Mouse (Mus musculus) midbrain, embryonic 10.5 days (tissue): ENCODE measurements at regions not wholly inside any gene's neighbourhood (a gene's known extent, or its start where the extent isn't known, plus 50 kb on each side); places are given as distances from the start of the nearest gene placed in this dataset.
"Not testable (repeated sequence)": the region's sequence is repeated elsewhere in the genome, so short reads cannot be mapped to it uniquely, and the experiment has no call there.

Experiments
- DNase-seq: peaks from one replicate; pipeline ENCODE4 v3.0.0-alpha.2; 2017; ENCODE audit warnings: low spot score
- H3K27ac ChIP-seq: fragments of 300-500 bp; sonication (generic); replicated peaks from 2 replicates; pipeline ENCODE4 v1.5.1; 2016; ENCODE audit warnings: mild to moderate bottlenecking
- H3K27me3 ChIP-seq: fragments of 300-500 bp; sonication (generic); 2 replicates; pipeline ENCODE4 v1.6.1; 2016; ENCODE audit warnings: low read depth, mild to moderate bottlenecking; ENCODE audit not compliant: poor library complexity, severe bottlenecking
- H3K36me3 ChIP-seq: fragments of 300-500 bp; sonication (generic); 2 replicates; pipeline ENCODE4 v1.6.1; 2016; ENCODE audit warnings: mild to moderate bottlenecking, moderate library complexity
- H3K4me1 ChIP-seq: fragments of 300-500 bp; sonication (generic); 2 replicates; pipeline ENCODE4 v1.6.1; 2016
- H3K4me3 ChIP-seq: fragments of 300-500 bp; sonication (generic); 2 replicates; pipeline ENCODE4 v1.5.1; 2016; ENCODE audit warnings: mild to moderate bottlenecking, moderate library complexity
- H3K9me3 ChIP-seq: fragments of 300-500 bp; sonication (generic); replicated peaks from 2 replicates; pipeline ENCODE4 v1.6.1; 2016; ENCODE audit warnings: mild to moderate bottlenecking
- WGBS: fragments of 180-500 bp; shearing (Covaris S2); methylation state at CpG from one replicate; pipeline ENCODE4 v1.1.7; 2016; 5-methylcytosine and 5-hydroxymethylcytosine counted together

- DNase-seq, result no peak
- Histone ChIP-seq H3K4me1 (no peaks in the 10 kb centered on the region), H3K4me3 (no peak overlapping the region), H3K27ac (no peak overlapping the region), H3K9me3 (no peaks in the 10 kb centered on the region), H3K27me3 (peaks cover 89% of the 10 kb centered on the region), H3K36me3 (no peaks in the 10 kb centered on the region)
- WGBS, result 68% methylated on average over 9 of the region's 9 CpGs
These were observed 200.4 kb upstream of the Nhs start for GRCm38 (mm10) chrX:162359767-162360545.

GRCm38 (mm10) chrX:162348341-162348740 lies 188.8 kb upstream of the Nhs start:
- no peaks in the 10 kb centered on the region for H3K36me3 ChIP-seq
- WGBS, result 62% methylated on average over 4 of the region's 4 CpGs
- no peak overlapping the region for H3K4me3 ChIP-seq
- H3K9me3 ChIP-seq, result no peaks in the 10 kb centered on the region
- no peak for DNase-seq
- peaks cover 98% of the 10 kb centered on the region for H3K27me3 ChIP-seq
- H3K4me1 ChIP-seq, result no peaks in the 10 kb centered on the region
- no peak overlapping the region for H3K27ac ChIP-seq

DNA sequence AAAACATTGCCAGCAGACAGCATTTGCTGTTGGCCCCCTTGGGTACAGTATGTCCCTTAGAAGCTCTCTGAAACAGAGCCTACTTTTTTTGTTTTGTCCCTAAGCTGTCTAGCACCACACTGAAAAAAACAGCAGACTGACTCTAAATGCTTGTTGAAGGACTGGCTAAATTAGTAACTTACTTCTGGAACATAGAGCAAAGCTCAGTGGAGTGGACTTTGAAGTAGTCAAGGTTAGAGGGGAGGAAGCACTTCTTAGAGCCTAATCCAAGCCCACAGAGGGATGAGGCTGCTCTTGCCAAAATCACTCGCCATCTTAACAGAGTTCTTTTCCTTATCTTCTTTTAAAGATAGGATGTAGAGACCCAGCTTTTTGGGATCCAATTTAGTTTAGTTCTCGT lies 188.4 kb upstream of the Nhs start:
- DNase-seq, result no peak
- no peaks in the 10 kb centered on the region for H3K36me3 ChIP-seq
- whole genome bisulfite sequencing, result 68% methylated on average over 2 of the region's 2 CpGs
- no peak overlapping the region for H3K4me3 ChIP-seq
- H3K9me3 ChIP-seq, result no peaks in the 10 kb centered on the region
- no peak overlapping the region for H3K27ac ChIP-seq
- no peaks in the 10 kb centered on the region for H3K4me1 ChIP-seq
- H3K27me3 ChIP-seq, result peaks cover 98% of the 10 kb centered on the region

GRCm38 (mm10) chrX:162345497-162346143 lies 186.1 kb upstream of the Nhs start:
- Histone ChIP-seq H3K27me3 (peaks cover 98% of the 10 kb centered on the region), H3K4me3 (no peak overlapping the region), H3K27ac (no peak overlapping the region), H3K4me1 (no peaks in the 10 kb centered on the region), H3K36me3 (no peaks in the 10 kb centered on the region), H3K9me3 (no peaks in the 10 kb centered on the region)
- no peak for DNase-seq
- WGBS, result 71% methylated on average over 3 of the region's 3 CpGs

DNA sequence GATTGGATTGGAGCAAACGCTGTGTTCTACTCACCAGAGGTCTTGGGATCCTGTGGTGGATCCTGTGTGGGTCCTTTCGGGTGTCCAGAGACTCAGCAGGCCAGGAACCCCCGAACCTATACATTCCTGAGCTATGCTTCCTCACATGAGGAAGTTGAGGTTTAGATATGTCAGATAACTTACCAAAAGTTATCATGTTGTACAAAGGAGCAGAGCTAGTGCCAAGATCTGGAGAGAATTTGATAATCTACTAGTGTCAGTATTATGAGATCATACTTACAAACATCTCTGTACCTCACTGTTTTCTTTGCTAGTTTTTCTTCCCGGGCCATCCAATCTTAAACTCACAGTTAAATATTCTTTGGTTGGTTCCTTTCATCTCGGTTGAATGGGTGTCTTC lies 172.6 kb upstream of the Nhs start:
- DNase-seq, result no peak
- Histone ChIP-seq H3K4me1 (no peaks in the 10 kb centered on the region), H3K9me3 (no peaks in the 10 kb centered on the region), H3K36me3 (no peaks in the 10 kb centered on the region), H3K27me3 (peaks cover 27% of the 10 kb centered on the region), H3K27ac (no peak overlapping the region), H3K4me3 (no peak overlapping the region)
- whole genome bisulfite sequencing, result 92% methylated on average over 5 of the region's 5 CpGs

DNA sequence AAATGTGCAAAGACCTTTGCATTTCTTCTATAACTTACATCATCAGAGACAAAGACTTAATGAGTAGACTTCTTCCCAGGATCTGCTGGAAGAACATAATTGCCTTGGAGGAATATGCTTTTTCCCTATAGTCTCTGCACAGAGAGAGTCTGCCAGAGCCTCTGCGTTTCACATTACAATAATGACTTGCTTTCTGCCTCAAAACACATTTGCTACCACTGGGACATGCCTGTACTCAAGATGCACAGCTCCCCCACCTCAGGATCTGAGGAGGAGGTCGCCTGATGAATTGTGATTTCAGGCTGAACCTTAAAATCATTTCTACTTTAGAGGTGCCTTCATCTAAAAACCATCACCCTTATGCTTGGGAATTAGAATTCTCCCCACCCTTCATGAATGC lies 148.1 kb upstream of the Nhs start:
- Histone ChIP-seq H3K4me3 (no peak overlapping the region), H3K36me3 (no peaks in the 10 kb centered on the region), H3K27ac (no peak overlapping the region), H3K9me3 (no peaks in the 10 kb centered on the region), H3K27me3 (peaks cover 77% of the 10 kb centered on the region), H3K4me1 (no peaks in the 10 kb centered on the region)
- 52% methylated on average over 2 of the region's 2 CpGs for whole genome bisulfite sequencing
- no peak for DNase-seq

DNA sequence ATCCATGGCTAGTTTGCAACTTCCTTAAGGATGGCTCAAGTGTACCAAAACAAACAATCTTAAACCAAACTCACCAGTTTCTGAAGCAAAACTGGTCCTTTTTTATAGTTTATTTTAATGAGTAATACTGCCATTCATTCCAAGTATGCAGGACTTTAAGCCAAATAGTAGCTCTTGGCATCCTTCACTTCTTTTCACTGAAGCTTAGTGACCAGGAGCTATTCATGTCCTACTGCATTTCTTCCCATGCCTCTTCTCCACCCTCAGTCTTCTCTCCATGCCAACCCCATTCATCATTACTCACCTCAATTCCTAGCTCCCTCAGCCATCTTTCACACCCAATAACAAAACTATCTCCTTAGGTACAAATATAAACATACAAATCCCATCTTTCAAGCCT lies 144.6 kb upstream of the Nhs start:
- peaks cover 73% of the 10 kb centered on the region for H3K27me3 ChIP-seq
- no peaks in the 10 kb centered on the region for H3K36me3 ChIP-seq
- DNase-seq, result no peak
- no peak overlapping the region for H3K27ac ChIP-seq
- H3K4me1 ChIP-seq, result no peaks in the 10 kb centered on the region
- H3K9me3 ChIP-seq, result no peaks in the 10 kb centered on the region
- H3K4me3 ChIP-seq, result no peak overlapping the region

GRCm38 (mm10) chrX:162302788-162303187 lies 143.3 kb upstream of the Nhs start:
- H3K36me3 ChIP-seq, result no peaks in the 10 kb centered on the region
- H3K9me3 ChIP-seq, result no peaks in the 10 kb centered on the region
- no peak overlapping the region for H3K27ac ChIP-seq
- no peak overlapping the region for H3K4me3 ChIP-seq
- no peaks in the 10 kb centered on the region for H3K4me1 ChIP-seq
- DNase-seq, result no peak
- peaks cover 73% of the 10 kb centered on the region for H3K27me3 ChIP-seq

DNA sequence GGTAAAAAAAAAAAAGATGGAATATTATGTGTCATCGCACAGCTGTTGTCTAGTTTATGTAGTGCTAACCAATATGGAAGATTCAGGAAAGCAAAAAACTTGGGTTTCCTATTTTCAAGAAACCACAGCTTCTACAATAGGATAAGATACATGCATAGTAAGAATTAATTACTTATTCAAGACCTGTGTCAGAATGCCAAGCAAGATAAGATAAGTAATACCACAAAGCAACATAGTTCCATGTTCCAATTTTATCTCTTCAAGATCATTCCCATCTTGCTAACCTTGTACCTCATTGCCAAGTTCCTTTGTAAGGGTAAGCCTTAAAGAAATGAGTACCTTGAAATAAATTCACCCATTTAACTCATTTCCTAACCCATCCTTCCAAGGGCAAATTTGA lies 131.7 kb upstream of the Nhs start:
- peaks cover 68% of the 10 kb centered on the region for H3K27me3 ChIP-seq
- no peaks in the 10 kb centered on the region for H3K4me1 ChIP-seq
- no peak overlapping the region for H3K27ac ChIP-seq
- no peak overlapping the region for H3K4me3 ChIP-seq
- WGBS, result 97% methylated on average over 1 of the region's 1 CpGs
- H3K36me3 ChIP-seq, result no peaks in the 10 kb centered on the region
- 0 out of 2 replicates have a peak, but pooled peaks cover 4% of the 10 kb centered on the region for H3K9me3 ChIP-seq
- DNase-seq, result no peak

GRCm38 (mm10) chrX:162286155-162286554 lies 126.6 kb upstream of the Nhs start:
- DNase-seq, H3K36me3 ChIP-seq, H3K4me1 ChIP-seq, H3K4me3 ChIP-seq, H3K9me3 ChIP-seq, H3K27ac ChIP-seq: not testable (repeated sequence)
- peaks cover 78% of the 10 kb centered on the region for H3K27me3 ChIP-seq

GRCm38 (mm10) chrX:162284252-162284651 lies 124.7 kb upstream of the Nhs start:
- Histone ChIP-seq H3K9me3 (no peaks in the 10 kb centered on the region), H3K27ac (no peak overlapping the region), H3K27me3 (peaks cover 72% of the 10 kb centered on the region), H3K4me3 (no peak overlapping the region), H3K4me1 (no peaks in the 10 kb centered on the region), H3K36me3 (no peaks in the 10 kb centered on the region)
- 85% methylated on average over 3 of the region's 3 CpGs for WGBS
- no peak for DNase-seq

GRCm38 (mm10) chrX:162282690-162283089 lies 123.2 kb upstream of the Nhs start:
- 89% methylated on average over 3 of the region's 3 CpGs for WGBS
- H3K27me3 ChIP-seq, result peaks cover 71% of the 10 kb centered on the region
- H3K4me3 ChIP-seq, result no peak overlapping the region
- no peaks in the 10 kb centered on the region for H3K4me1 ChIP-seq
- H3K36me3 ChIP-seq, result no peaks in the 10 kb centered on the region
- H3K27ac ChIP-seq, result no peak overlapping the region
- no peaks in the 10 kb centered on the region for H3K9me3 ChIP-seq
- DNase-seq, result no peak

DNA sequence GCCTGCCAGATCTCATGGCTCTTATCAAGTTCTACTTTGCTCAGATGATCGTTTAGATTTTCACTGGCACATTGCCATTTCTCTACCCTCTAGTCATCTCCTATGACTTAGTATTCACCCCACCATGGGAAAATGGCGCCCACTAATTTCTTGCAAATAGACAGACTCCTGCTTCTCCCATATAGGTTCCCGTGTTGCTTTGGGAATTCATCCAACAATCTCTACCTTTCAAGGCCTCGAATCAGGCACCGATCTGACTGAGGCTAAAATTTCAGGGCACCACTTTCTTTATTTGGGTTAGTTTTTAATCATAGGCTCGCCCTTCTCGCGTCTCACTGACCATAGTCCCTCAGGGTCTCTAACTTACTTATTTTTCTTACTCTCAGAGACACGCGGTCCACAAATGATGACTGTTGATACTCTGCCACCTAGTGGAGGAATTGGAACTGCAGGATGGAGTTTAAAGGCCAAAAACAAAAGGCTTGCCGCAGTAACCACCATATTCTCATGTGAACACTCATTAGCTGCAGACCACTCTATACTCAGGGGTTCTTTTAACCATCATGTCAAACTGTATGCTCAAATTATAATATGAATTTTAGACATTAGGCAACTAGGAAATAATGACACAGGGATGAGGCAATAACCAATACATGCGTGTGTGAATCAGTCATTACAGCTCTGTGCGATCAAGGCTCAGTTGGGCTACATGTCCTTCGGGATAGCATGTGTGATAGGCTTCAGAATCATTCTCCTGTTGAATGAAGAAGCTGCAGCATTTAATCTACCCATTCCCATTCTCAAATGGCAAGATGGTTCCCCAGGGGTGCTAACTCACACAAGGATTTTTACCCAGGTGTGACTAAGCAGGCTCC lies 119.5 kb upstream of the Nhs start:
- peaks cover 73% of the 10 kb centered on the region for H3K27me3 ChIP-seq
- 62% methylated on average over 14 of the region's 14 CpGs for WGBS

More for the DNA sequence above, 119.5 kb upstream of the Nhs start:
- DNase-seq, result peak; percentile 38
- H3K4me1 ChIP-seq, result no peaks in the 10 kb centered on the region
- H3K9me3 ChIP-seq, result no peaks in the 10 kb centered on the region
- H3K36me3 ChIP-seq, result no peaks in the 10 kb centered on the region
- no peak overlapping the region for H3K4me3 ChIP-seq
- no peak overlapping the region for H3K27ac ChIP-seq
